Mouse (Mus musculus) hindbrain, embryonic 15.5 days (tissue): Measurements from ENCODE around the gene 4933425L06Rik. TPM values are rescaled to one million over a fixed set of nuclear protein-coding genes. Genes with fewer than 3 reads are reported as not detected.

ENCODE experiments used
- ATAC-seq: fragments of 200-750 bp; cut with Nextera tagmentation; 2 replicates; pipeline ENCODE4 v1.8.0; 2017; ENCODE audit warnings: low read depth, moderate number of reproducible peaks, moderate TSS enrichment; ENCODE audit not compliant: low FRiP score
- H3K27ac ChIP-seq: fragments of 300-500 bp; sonication (generic); replicated peaks from 2 replicates; pipeline ENCODE4 v1.5.1; 2015; ENCODE audit warnings: mild to moderate bottlenecking, inconsistent platforms
- H3K27me3 ChIP-seq: fragments of 300-500 bp; sonication (generic); 2 replicates; pipeline ENCODE4 v1.6.1; 2015; ENCODE audit warnings: control low read depth, inconsistent platforms
- H3K36me3 ChIP-seq: fragments of 300-500 bp; sonication (generic); 2 replicates; pipeline ENCODE4 v1.6.1; 2015; ENCODE audit warnings: control low read depth, inconsistent platforms
- H3K4me1 ChIP-seq: fragments of 300-500 bp; sonication (generic); replicated peaks from 2 replicates; pipeline ENCODE4 v1.6.1; 2015; ENCODE audit warnings: control low read depth, inconsistent platforms
- H3K4me2 ChIP-seq: fragments of 300-500 bp; sonication (generic); 2 replicates; pipeline ENCODE4 v1.6.1; 2015; ENCODE audit warnings: moderate library complexity, mild to moderate bottlenecking, inconsistent platforms
- H3K4me3 ChIP-seq: fragments of 300-500 bp; sonication (generic); 2 replicates; pipeline ENCODE4 v1.5.1; 2015; ENCODE audit warnings: mild to moderate bottlenecking, inconsistent platforms
- H3K9ac ChIP-seq: fragments of 300-500 bp; sonication (generic); 2 replicates; pipeline ENCODE4 v1.6.1; 2015; ENCODE audit warnings: inconsistent platforms
- H3K9me3 ChIP-seq: fragments of 300-500 bp; sonication (generic); 2 replicates; pipeline ENCODE4 v1.6.1; 2016; ENCODE audit warnings: control low read depth, inconsistent platforms
- WGBS: fragments of 180-500 bp; shearing (Covaris S2); methylation state at CpG from one replicate; pipeline ENCODE4 v1.1.7; 2015; 5-methylcytosine and 5-hydroxymethylcytosine counted together
- polyA plus RNA-seq: library from polyadenylated mRNA; unstranded; fragments of >200 nt; fragmentation: Nextera tagmentation; extraction: Ambion mirVana; gene quantifications from 2 replicates; pipeline ENCODE4 v1.2.1, GENCODE M21; 2015

The 4933425L06Rik gene
- polyA plus RNA-seq, 1 experiment from 2014 or later: not detected

- Histone ChIP-seq H3K9ac (no peak overlapping the region), H3K4me2 (no peak overlapping the region), H3K4me1 (no peaks in the 10 kb centered on the region), H3K9me3 (no peaks in the 10 kb centered on the region), H3K36me3 (no peaks in the 10 kb centered on the region), H3K27me3 (no peaks in the 10 kb centered on the region), H3K27ac (no peak overlapping the region), H3K4me3 (no peak overlapping the region)
- 76% methylated on average over 7 of the region's 7 CpGs for whole genome bisulfite sequencing
- no peak for ATAC-seq
Measured at GRCm38 (mm10) chr13:105066890-105067845, 14.8 kb upstream of the 4933425L06Rik start.

GRCm38 (mm10) chr13:105089276-105089675, 7.4 kb downstream of the 4933425L06Rik start:
- no peaks in the 10 kb centered on the region for H3K36me3 ChIP-seq
- H3K9ac ChIP-seq: no peak overlapping the region
- no peaks in the 10 kb centered on the region for H3K4me1 ChIP-seq
- WGBS: 94% methylated on average over 3 of the region's 3 CpGs
- no peak for ATAC-seq
- H3K27me3 ChIP-seq: no peaks in the 10 kb centered on the region
- H3K27ac ChIP-seq: no peak overlapping the region
- H3K4me2 ChIP-seq: no peak overlapping the region
- H3K9me3 ChIP-seq: no peaks in the 10 kb centered on the region
- no peak overlapping the region for H3K4me3 ChIP-seq

GRCm38 (mm10) chr13:105096316-105096715, 14.4 kb downstream of the 4933425L06Rik start:
- ATAC-seq: no peak
- no peaks in the 10 kb centered on the region for H3K9me3 ChIP-seq

GRCm38 (mm10) chr13:105100705-105101104, 18.8 kb downstream of the 4933425L06Rik start:
- ATAC-seq: no peak
- no peak overlapping the region for H3K9ac ChIP-seq
- H3K4me1 ChIP-seq: no peaks in the 10 kb centered on the region
- H3K27me3 ChIP-seq: no peaks in the 10 kb centered on the region
- H3K9me3 ChIP-seq: no peaks in the 10 kb centered on the region
- no peak overlapping the region for H3K4me2 ChIP-seq
- H3K27ac ChIP-seq: no peak overlapping the region
- H3K36me3 ChIP-seq: no peaks in the 10 kb centered on the region
- WGBS: 68% methylated on average over 4 of the region's 4 CpGs
- no peak overlapping the region for H3K4me3 ChIP-seq

More at GRCm38 (mm10) chr13:105096316-105096715, 14.4 kb downstream of the 4933425L06Rik start:
- no peak overlapping the region for H3K4me2 ChIP-seq
- no peak overlapping the region for H3K27ac ChIP-seq
- 78% methylated on average over 2 of the region's 2 CpGs for WGBS
- no peaks in the 10 kb centered on the region for H3K4me1 ChIP-seq
- H3K9ac ChIP-seq: no peak overlapping the region
- no peak overlapping the region for H3K4me3 ChIP-seq
- no peaks in the 10 kb centered on the region for H3K36me3 ChIP-seq
- H3K27me3 ChIP-seq: no peaks in the 10 kb centered on the region

- no peak overlapping the region for H3K9ac ChIP-seq
- WGBS: 93% methylated on average over 2 of the region's 2 CpGs
- no peak overlapping the region for H3K4me2 ChIP-seq
- H3K27me3 ChIP-seq: no peaks in the 10 kb centered on the region
- H3K27ac ChIP-seq: no peak overlapping the region
- no peak for ATAC-seq
- no peak overlapping the region for H3K4me3 ChIP-seq
- no peaks in the 10 kb centered on the region for H3K4me1 ChIP-seq
- H3K36me3 ChIP-seq: no peaks in the 10 kb centered on the region
- H3K9me3 ChIP-seq: no peaks in the 10 kb centered on the region
Measured at GRCm38 (mm10) chr13:105104385-105104784, 22.5 kb downstream of the 4933425L06Rik start.

GRCm38 (mm10) chr13:105111599-105111998, 29.7 kb downstream of the 4933425L06Rik start:
- ATAC-seq: no peak
- 95% methylated on average over 6 of the region's 6 CpGs for WGBS
- H3K27ac ChIP-seq: no peak overlapping the region
- H3K4me2 ChIP-seq: no peak overlapping the region
- H3K9ac ChIP-seq: no peak overlapping the region
- no peaks in the 10 kb centered on the region for H3K27me3 ChIP-seq
- no peaks in the 10 kb centered on the region for H3K9me3 ChIP-seq
- H3K36me3 ChIP-seq: no peaks in the 10 kb centered on the region
- H3K4me3 ChIP-seq: no peak overlapping the region
- H3K4me1 ChIP-seq: no peaks in the 10 kb centered on the region

GRCm38 (mm10) chr13:105121617-105122016, 39.7 kb downstream of the 4933425L06Rik start:
- no peak overlapping the region for H3K9ac ChIP-seq
- no peaks in the 10 kb centered on the region for H3K9me3 ChIP-seq
- no peak for ATAC-seq
- H3K27me3 ChIP-seq: no peaks in the 10 kb centered on the region
- no peak overlapping the region for H3K4me2 ChIP-seq
- no peaks in the 10 kb centered on the region for H3K36me3 ChIP-seq
- no peak overlapping the region for H3K4me3 ChIP-seq
- no peaks in the 10 kb centered on the region for H3K4me1 ChIP-seq
- no peak overlapping the region for H3K27ac ChIP-seq

- ATAC-seq: no peak
- WGBS: 94% methylated on average over 3 of the region's 3 CpGs
Measured at GRCm38 (mm10) chr13:105122092-105122491, 40.2 kb downstream of the 4933425L06Rik start.

GRCm38 (mm10) chr13:105130080-105130479, 48.2 kb downstream of the 4933425L06Rik start:
- H3K36me3 ChIP-seq: no peaks in the 10 kb centered on the region
- H3K4me2 ChIP-seq: no peak overlapping the region
- ATAC-seq: no peak
- no peak overlapping the region for H3K9ac ChIP-seq
- H3K27ac ChIP-seq: no peak overlapping the region
- no peaks in the 10 kb centered on the region for H3K9me3 ChIP-seq
- H3K4me3 ChIP-seq: no peak overlapping the region
- 91% methylated on average over 6 of the region's 6 CpGs for WGBS
- H3K27me3 ChIP-seq: no peaks in the 10 kb centered on the region
- H3K4me1 ChIP-seq: no peaks in the 10 kb centered on the region

More at GRCm38 (mm10) chr13:105122092-105122491, 40.2 kb downstream of the 4933425L06Rik start:
- Histone ChIP-seq H3K4me1 (no peaks in the 10 kb centered on the region), H3K36me3 (no peaks in the 10 kb centered on the region), H3K27me3 (no peaks in the 10 kb centered on the region), H3K27ac (no peak overlapping the region), H3K4me2 (no peak overlapping the region), H3K9me3 (no peaks in the 10 kb centered on the region), H3K4me3 (no peak overlapping the region), H3K9ac (no peak overlapping the region)

GRCm38 (mm10) chr13:105132370-105132769, 50.4 kb downstream of the 4933425L06Rik start:
- Histone ChIP-seq H3K4me2 (no peak overlapping the region), H3K9me3 (no peaks in the 10 kb centered on the region), H3K9ac (no peak overlapping the region), H3K4me1 (no peaks in the 10 kb centered on the region), H3K4me3 (no peak overlapping the region), H3K36me3 (no peaks in the 10 kb centered on the region), H3K27ac (no peak overlapping the region), H3K27me3 (no peaks in the 10 kb centered on the region)
- ATAC-seq: no peak
- WGBS: 79% methylated on average over 6 of the region's 6 CpGs

- H3K4me1 ChIP-seq: no peaks in the 10 kb centered on the region
- no peak overlapping the region for H3K9ac ChIP-seq
- no peaks in the 10 kb centered on the region for H3K27me3 ChIP-seq
- no peak overlapping the region for H3K27ac ChIP-seq
- H3K9me3 ChIP-seq: no peaks in the 10 kb centered on the region
- no peak for ATAC-seq
- H3K36me3 ChIP-seq: no peaks in the 10 kb centered on the region
- WGBS: 84% methylated on average over 2 of the region's 2 CpGs
- H3K4me2 ChIP-seq: no peak overlapping the region
- no peak overlapping the region for H3K4me3 ChIP-seq
Measured at GRCm38 (mm10) chr13:105132776-105133175, 50.9 kb downstream of the 4933425L06Rik start.

- WGBS: 77% methylated on average over 5 of the region's 5 CpGs
Measured at GRCm38 (mm10) chr13:105134397-105134796, 52.5 kb downstream of the 4933425L06Rik start.

More at GRCm38 (mm10) chr13:105134397-105134796, 52.5 kb downstream of the 4933425L06Rik start:
- H3K27me3 ChIP-seq: no peaks in the 10 kb centered on the region
- no peaks in the 10 kb centered on the region for H3K9me3 ChIP-seq
- H3K4me2 ChIP-seq: no peak overlapping the region
- no peak overlapping the region for H3K27ac ChIP-seq
- H3K9ac ChIP-seq: no peak overlapping the region
- no peak for ATAC-seq
- H3K4me3 ChIP-seq: no peak overlapping the region
- H3K36me3 ChIP-seq: no peaks in the 10 kb centered on the region
- H3K4me1 ChIP-seq: no peaks in the 10 kb centered on the region
